Comparison of ENCODE assay signal across 18 mouse cellular contexts in genomic region chr10:122757727-122758126, GRCm38 (mm10).
DNase-seq lines count a peak whose midpoint lies in the region; ATAC-seq lines count a peak whose summit lies in the region.
"Had no signal": no experiment of that assay in that cellular context is flagged by ENCODE, and none has a peak within 500 bp of the region (broad histone marks: within the 10 kb centered on the region; RNA-seq: fewer than 3 reads in every experiment).

No protein-coding gene starts in this region.

- no peak overlapping the region for H3K4me2 ChIP-seq in kidney, embryonic 15.5 days
- H3K4me2 ChIP-seq: embryonic facial prominence, embryonic 13.5 days; hindbrain, embryonic 14.5 days; limb, embryonic 15.5 days had no signal

- WGBS in kidney, embryonic 15.5 days = 71% methylated on average over 12 of the region's 12 CpGs

- H3K9ac ChIP-seq in kidney, embryonic 15.5 days = no peak overlapping the region
- H3K9ac ChIP-seq: embryonic facial prominence, embryonic 13.5 days; hindbrain, embryonic 14.5 days; limb, embryonic 15.5 days had no signal

- H3K9me3 ChIP-seq in kidney, embryonic 15.5 days (replicated peaks) = no peaks in the 10 kb centered on the region
- H3K9me3 ChIP-seq: embryonic facial prominence, embryonic 13.5 days; limb, embryonic 15.5 days had no signal

- peak overlapping the region; percentile 41; the same call in 1 of the 2 replicates for H3K27ac ChIP-seq in kidney, embryonic 15.5 days
- H3K27ac ChIP-seq: embryonic facial prominence, embryonic 13.5 days; hindbrain, embryonic 14.5 days; layer of hippocampus, adult 2 months; left cerebral cortex, adult 2 months; limb, embryonic 15.5 days; macrophage had no signal

- H3K4me1 ChIP-seq in kidney, embryonic 15.5 days = peaks cover 56% of the 10 kb centered on the region

- ATAC-seq in kidney, embryonic 15.5 days (replicated peaks; ENCODE audit: low FRiP score) = no peak
- ATAC-seq in activated CD4-positive, CD25-positive, alpha-beta regulatory T cell, adult 4 months = peak; percentile 37
- ATAC-seq: Patski had no signal

- no peaks in the 10 kb centered on the region for H3K27me3 ChIP-seq in kidney, embryonic 15.5 days
- H3K27me3 ChIP-seq: embryonic facial prominence, embryonic 13.5 days; limb, embryonic 15.5 days; Patski had no signal

- no peaks in the 10 kb centered on the region for H3K36me3 ChIP-seq in kidney, embryonic 15.5 days
- H3K36me3 ChIP-seq: embryonic facial prominence, embryonic 13.5 days; limb, embryonic 15.5 days had no signal

- no peak for DNase-seq in kidney, adult 9 months
- peak; percentile 14 to 16 for DNase-seq in CD8-positive naive resting alpha-beta T cell, adult 2 months (ENCODE audit: low read depth in 2 of 2, low spot score in 2 of 2)
- peak; percentile 51 for DNase-seq in thymus, postnatal 25 days
- DNase-seq in adipocyte (ENCODE audit: low spot score) = no peak
- DNase-seq in left cerebral cortex, adult 18-20 months (ENCODE audit: low spot score in 2 of 2) = no peak
- DNase-seq: cerebellum, adult 2 months; kidney, adult 11 months; midbrain, embryonic 14.5 days; right cerebral cortex, postnatal 14 days had no signal

- no peak overlapping the region for H3K4me3 ChIP-seq in kidney, embryonic 15.5 days (replicated peaks)
- H3K4me3 ChIP-seq: embryonic facial prominence, embryonic 13.5 days; layer of hippocampus, adult 2 months; left cerebral cortex, adult 2 months; limb, embryonic 15.5 days had no signal

Comparison
In these comparisons a context has a peak if more than half of its experiments do, and no peak if none do; other contexts are left out.
1. DNase-seq: peak in CD8-positive naive resting alpha-beta T cell, adult 2 months (2 of 2) and thymus, postnatal 25 days (single experiment); none in kidney, adult 9 months (single experiment), adipocyte (single experiment) and left cerebral cortex, adult 18-20 months (0 of 2).